Mouse (Mus musculus) hindbrain, embryonic 15.5 days (tissue): ENCODE results near the gene Limch1. TPM values are rescaled to one million over a fixed set of nuclear protein-coding genes. Genes with fewer than 3 reads are reported as not detected.
A peak's percentile ranks its signal among the peaks of the same experiment; 100 is the strongest.

Experiments used
- ATAC-seq: fragments of 200-750 bp; cut with Nextera tagmentation; 2 replicates; pipeline ENCODE4 v1.8.0; 2017; ENCODE audit warnings: low read depth, moderate number of reproducible peaks, moderate TSS enrichment; ENCODE audit not compliant: low FRiP score
- H3K27ac ChIP-seq: fragments of 300-500 bp; sonication (generic); replicated peaks from 2 replicates; pipeline ENCODE4 v1.5.1; 2015; ENCODE audit warnings: mild to moderate bottlenecking, inconsistent platforms
- H3K27me3 ChIP-seq: fragments of 300-500 bp; sonication (generic); 2 replicates; pipeline ENCODE4 v1.6.1; 2015; ENCODE audit warnings: control low read depth, inconsistent platforms
- H3K36me3 ChIP-seq: fragments of 300-500 bp; sonication (generic); 2 replicates; pipeline ENCODE4 v1.6.1; 2015; ENCODE audit warnings: control low read depth, inconsistent platforms
- H3K4me1 ChIP-seq: fragments of 300-500 bp; sonication (generic); replicated peaks from 2 replicates; pipeline ENCODE4 v1.6.1; 2015; ENCODE audit warnings: control low read depth, inconsistent platforms
- H3K4me2 ChIP-seq: fragments of 300-500 bp; sonication (generic); 2 replicates; pipeline ENCODE4 v1.6.1; 2015; ENCODE audit warnings: moderate library complexity, mild to moderate bottlenecking, inconsistent platforms
- H3K4me3 ChIP-seq: fragments of 300-500 bp; sonication (generic); 2 replicates; pipeline ENCODE4 v1.5.1; 2015; ENCODE audit warnings: mild to moderate bottlenecking, inconsistent platforms
- H3K9ac ChIP-seq: fragments of 300-500 bp; sonication (generic); 2 replicates; pipeline ENCODE4 v1.6.1; 2015; ENCODE audit warnings: inconsistent platforms
- H3K9me3 ChIP-seq: fragments of 300-500 bp; sonication (generic); 2 replicates; pipeline ENCODE4 v1.6.1; 2016; ENCODE audit warnings: control low read depth, inconsistent platforms
- WGBS: fragments of 180-500 bp; shearing (Covaris S2); methylation state at CpG from one replicate; pipeline ENCODE4 v1.1.7; 2015; 5-methylcytosine and 5-hydroxymethylcytosine counted together
- polyA plus RNA-seq: library from polyadenylated mRNA; unstranded; fragments of >200 nt; fragmentation: Nextera tagmentation; extraction: Ambion mirVana; gene quantifications from 2 replicates; pipeline ENCODE4 v1.2.1, GENCODE M21; 2015

Limch1 gene
- polyA plus RNA-seq, 1 experiment from 2014 or later, result 49.3 TPM

DNA sequence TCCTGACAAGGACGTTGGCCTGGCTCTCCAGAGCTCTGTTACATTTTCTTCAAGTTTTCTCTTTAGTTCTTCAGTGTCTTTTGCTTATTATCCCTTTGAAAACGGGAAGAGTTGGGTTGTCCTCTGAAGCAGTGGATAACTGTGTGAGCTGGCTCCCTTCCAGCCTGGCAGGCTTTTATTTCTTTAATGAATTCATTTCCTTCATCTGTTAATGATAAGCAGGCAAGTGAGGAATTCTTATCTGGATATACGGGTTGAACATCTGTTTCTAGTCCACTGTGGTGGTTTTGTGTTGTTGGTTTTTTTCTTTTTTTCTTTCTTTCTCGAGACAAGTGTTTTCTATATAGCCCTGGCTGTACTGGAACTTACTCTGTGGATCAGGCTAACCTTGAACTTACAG, 22.4 kb downstream of the Limch1 start:
- no peaks in the 10 kb centered on the region for H3K36me3 ChIP-seq
- H3K27me3 ChIP-seq, result no peaks in the 10 kb centered on the region
- H3K27ac ChIP-seq, result no peak overlapping the region
- 33% methylated on average over 4 of the region's 4 CpGs for WGBS
- no peak for ATAC-seq
- H3K4me2 ChIP-seq, result no peak overlapping the region
- no peaks in the 10 kb centered on the region for H3K9me3 ChIP-seq
- H3K4me1 ChIP-seq, result peaks cover 13% of the 10 kb centered on the region; the same call in 1 of the 2 replicates
- H3K9ac ChIP-seq, result no peak overlapping the region
- no peak overlapping the region for H3K4me3 ChIP-seq

DNA sequence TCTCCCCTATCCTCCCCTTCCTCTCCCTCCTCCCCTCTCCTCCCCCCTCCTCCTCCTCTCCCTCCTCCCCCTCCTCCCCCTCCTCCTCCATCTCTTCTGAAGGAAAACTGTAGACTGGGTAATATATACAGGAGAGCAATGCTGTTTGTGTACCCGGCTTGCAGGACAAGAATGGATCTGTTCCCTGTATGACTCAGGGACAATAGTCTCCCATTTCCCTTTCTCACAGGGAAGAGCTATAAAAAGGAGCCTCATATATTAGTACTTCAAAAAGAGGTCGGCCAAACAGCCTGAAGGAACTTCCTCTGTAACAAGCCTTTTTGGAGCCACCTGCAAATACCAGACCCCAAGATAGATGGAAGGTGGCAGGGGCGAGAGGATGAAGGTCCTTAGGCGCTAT, 23.4 kb downstream of the Limch1 start:
- no peaks in the 10 kb centered on the region for H3K27me3 ChIP-seq
- no peak overlapping the region for H3K9ac ChIP-seq
- H3K4me2 ChIP-seq, result no peak overlapping the region
- no peaks in the 10 kb centered on the region for H3K9me3 ChIP-seq
- H3K4me3 ChIP-seq, result no peak overlapping the region
- peaks cover 13% of the 10 kb centered on the region; the same call in 1 of the 2 replicates for H3K4me1 ChIP-seq
- H3K36me3 ChIP-seq, result no peaks in the 10 kb centered on the region
- 61% methylated on average over 4 of the region's 4 CpGs for WGBS
- H3K27ac ChIP-seq, result no peak overlapping the region
- ATAC-seq, result no peak

DNA sequence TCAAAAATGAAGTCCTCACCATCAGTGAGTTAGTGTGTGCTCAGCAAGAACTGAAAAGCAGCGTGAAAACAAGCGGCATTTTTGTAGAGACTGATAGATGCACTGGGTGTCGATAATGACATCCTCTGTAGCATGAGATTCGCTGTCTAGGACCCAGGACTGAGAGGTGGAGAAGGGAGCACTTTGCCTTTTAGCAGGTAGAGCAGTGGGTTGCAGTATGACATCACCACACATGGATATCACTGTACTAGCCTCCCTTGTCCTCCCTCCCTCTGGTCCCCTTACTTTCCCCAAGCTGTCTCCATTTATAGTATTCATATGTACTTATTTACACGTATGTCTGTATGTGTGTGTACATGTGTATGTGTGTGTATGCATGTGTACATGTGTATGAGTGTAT, 23.9 kb downstream of the Limch1 start:
- H3K4me3 ChIP-seq, result no peak overlapping the region

DNA sequence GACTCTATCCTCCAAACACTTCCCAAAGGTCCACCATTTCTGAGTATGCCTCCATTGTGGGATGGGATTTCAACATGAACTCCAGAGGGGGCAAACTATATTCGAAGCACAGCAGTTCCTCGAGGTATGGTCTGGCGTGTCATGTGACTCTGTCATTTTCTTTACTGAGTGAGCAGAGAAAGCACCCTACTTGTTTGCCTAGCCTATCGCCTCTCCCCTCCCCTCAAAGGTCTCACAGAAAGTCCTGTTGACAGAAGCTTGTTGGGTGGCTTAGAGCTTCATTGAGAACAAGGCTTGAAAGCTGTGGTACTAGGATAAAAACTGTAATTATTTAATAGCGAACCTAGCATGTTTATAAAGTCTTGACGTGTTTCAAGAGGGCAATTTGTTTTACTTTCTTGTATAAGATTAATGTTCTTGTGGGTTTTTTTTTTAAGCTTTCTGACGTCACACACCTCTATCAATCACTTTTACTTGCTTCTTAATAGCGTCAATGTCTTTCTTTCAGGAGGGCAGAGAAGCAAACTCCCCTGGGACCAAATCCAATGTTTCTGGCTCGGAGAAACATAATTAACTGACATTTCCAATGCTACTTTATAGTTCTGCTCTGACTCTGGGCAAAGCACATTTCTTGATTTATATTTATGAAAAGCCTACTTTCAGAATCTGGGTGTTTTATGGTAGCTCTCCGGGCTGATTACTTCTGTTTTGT, 32.5 kb downstream of the Limch1 start:
- 66% methylated on average over 10 of the region's 10 CpGs for WGBS
- Histone ChIP-seq H3K9ac (no peak overlapping the region), H3K9me3 (no peaks in the 10 kb centered on the region), H3K4me3 (no peak overlapping the region), H3K27me3 (no peaks in the 10 kb centered on the region), H3K4me2 (no peak overlapping the region), H3K27ac (no peak overlapping the region), H3K36me3 (no peaks in the 10 kb centered on the region), H3K4me1 (no peaks in the 10 kb centered on the region)
- ATAC-seq, result no peak

More for the DNA sequence above, 23.9 kb downstream of the Limch1 start:
- Histone ChIP-seq H3K36me3 (no peaks in the 10 kb centered on the region), H3K4me2 (no peak overlapping the region), H3K4me1 (peaks cover 13% of the 10 kb centered on the region; the same call in 1 of the 2 replicates), H3K9me3 (no peaks in the 10 kb centered on the region), H3K9ac (no peak overlapping the region), H3K27ac (no peak overlapping the region), H3K27me3 (no peaks in the 10 kb centered on the region)
- ATAC-seq, result peak; percentile 52
- WGBS, result 84% methylated on average over 5 of the region's 5 CpGs

DNA sequence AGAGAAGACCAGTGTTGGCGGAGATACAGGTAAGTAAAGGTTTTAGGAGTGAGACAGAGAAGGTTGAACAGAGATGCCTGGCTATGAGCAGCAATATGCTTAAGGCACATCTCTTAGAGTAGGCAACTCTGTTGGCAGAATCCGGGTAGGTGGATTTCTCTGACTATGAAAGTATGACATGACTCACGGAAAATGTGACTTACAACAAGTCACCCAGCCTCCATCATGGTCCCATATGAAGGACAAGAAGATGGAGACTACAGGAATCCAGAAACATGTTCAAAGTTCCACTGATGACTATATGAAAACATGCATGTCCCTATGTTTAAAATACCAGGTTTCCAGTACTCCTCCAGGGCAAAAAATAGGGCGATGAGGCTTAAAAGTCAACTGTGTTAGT, 34.7 kb downstream of the Limch1 start:
- no peak overlapping the region for H3K4me2 ChIP-seq
- no peak overlapping the region for H3K9ac ChIP-seq
- no peaks in the 10 kb centered on the region for H3K4me1 ChIP-seq
- no peaks in the 10 kb centered on the region for H3K9me3 ChIP-seq
- 95% methylated on average over 4 of the region's 4 CpGs for WGBS
- no peaks in the 10 kb centered on the region for H3K36me3 ChIP-seq
- ATAC-seq, result no peak
- no peak overlapping the region for H3K27ac ChIP-seq
- no peaks in the 10 kb centered on the region for H3K27me3 ChIP-seq
- no peak overlapping the region for H3K4me3 ChIP-seq

DNA sequence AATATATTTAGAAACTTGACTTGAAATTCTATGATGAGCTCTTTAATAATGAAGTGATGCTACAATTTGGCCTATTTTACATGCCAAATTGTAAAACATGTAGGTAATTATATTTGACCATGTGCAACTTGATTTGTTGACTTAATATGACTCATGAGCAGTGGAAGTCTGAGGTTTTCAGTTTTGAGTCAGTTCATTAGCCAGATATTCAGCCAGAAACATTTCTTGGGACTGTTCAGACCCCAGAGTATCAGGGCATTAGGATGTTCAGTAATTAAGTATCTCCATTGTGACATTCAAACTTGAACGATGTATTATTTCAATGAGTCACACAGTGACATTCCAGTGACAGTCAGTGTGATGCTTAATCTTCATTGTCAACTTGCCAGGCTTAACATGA, 35.9 kb downstream of the Limch1 start:
- 86% methylated on average over 1 of the region's 1 CpGs for WGBS
- no peaks in the 10 kb centered on the region for H3K36me3 ChIP-seq
- H3K4me1 ChIP-seq, result no peaks in the 10 kb centered on the region
- H3K9ac ChIP-seq, result no peak overlapping the region
- ATAC-seq, result no peak
- H3K9me3 ChIP-seq, result no peaks in the 10 kb centered on the region
- no peak overlapping the region for H3K4me2 ChIP-seq
- H3K27ac ChIP-seq, result no peak overlapping the region
- no peaks in the 10 kb centered on the region for H3K27me3 ChIP-seq
- H3K4me3 ChIP-seq, result no peak overlapping the region

DNA sequence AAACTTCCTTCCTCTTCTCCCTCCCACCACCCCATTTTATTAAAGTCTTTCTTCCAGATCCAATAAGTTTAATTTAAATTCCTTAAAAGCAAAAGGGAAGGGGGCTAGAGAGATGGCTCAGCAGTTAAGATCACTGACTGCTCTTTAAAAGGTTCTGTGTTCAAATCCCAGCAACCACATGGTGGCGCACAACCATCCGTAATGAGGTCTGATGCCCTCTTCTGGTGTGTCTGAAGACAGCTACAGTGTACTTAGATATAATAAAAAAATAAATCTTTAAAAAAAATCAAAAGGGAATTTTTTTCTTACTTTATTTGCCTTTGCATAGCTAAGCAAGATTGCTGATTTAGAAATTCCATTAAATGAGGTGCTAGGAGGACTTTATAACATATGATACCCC, 37.2 kb downstream of the Limch1 start:
- 93% methylated on average over 2 of the region's 2 CpGs for WGBS

DNA sequence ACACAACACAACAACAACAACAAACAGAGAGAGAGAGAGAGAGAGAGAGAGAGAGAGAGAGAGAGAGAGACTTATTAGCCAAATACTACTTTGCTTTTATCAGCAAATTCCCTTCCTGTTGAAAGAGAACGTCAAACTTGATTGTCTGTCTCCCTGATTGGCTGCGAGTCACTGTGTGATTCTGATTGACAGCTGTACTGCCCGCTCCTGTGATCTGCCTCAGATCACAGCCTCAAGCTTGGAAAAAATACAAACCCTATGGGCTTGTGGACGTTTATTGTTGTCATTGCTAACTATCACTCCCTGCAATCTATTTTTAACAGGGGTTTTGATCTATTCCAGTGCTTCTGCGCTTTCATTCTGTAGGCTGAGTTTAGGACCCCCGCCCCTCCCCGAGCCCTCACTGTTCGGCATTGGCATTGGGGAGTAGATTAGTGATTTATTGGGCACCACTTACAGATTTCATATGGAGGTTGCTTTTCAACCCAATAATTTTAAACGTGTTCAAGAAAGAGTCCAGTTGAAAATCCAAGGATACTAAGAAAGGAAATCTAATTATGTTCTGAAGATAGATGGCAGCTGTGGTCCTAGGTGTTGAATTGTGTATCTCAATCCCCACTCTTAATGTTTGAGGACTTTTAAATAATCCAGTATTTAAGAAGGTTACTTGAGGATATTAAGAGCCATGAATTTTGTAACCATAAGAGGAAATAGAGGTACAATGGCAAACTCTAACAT, 39.2 kb downstream of the Limch1 start:
- 77% methylated on average over 9 of the region's 9 CpGs for WGBS
- Histone ChIP-seq H3K36me3 (no peaks in the 10 kb centered on the region), H3K9ac (no peak overlapping the region), H3K4me2 (no peak overlapping the region), H3K27me3 (no peaks in the 10 kb centered on the region), H3K27ac (no peak overlapping the region), H3K4me3 (no peak overlapping the region), H3K4me1 (no peaks in the 10 kb centered on the region), H3K9me3 (no peaks in the 10 kb centered on the region)
- no peak for ATAC-seq

More for the DNA sequence above, 37.2 kb downstream of the Limch1 start:
- ATAC-seq, result no peak
- Histone ChIP-seq H3K27me3 (no peaks in the 10 kb centered on the region), H3K9me3 (no peaks in the 10 kb centered on the region), H3K4me3 (no peak overlapping the region), H3K4me1 (no peaks in the 10 kb centered on the region), H3K4me2 (no peak overlapping the region), H3K36me3 (no peaks in the 10 kb centered on the region), H3K9ac (no peak overlapping the region), H3K27ac (no peak overlapping the region)

DNA sequence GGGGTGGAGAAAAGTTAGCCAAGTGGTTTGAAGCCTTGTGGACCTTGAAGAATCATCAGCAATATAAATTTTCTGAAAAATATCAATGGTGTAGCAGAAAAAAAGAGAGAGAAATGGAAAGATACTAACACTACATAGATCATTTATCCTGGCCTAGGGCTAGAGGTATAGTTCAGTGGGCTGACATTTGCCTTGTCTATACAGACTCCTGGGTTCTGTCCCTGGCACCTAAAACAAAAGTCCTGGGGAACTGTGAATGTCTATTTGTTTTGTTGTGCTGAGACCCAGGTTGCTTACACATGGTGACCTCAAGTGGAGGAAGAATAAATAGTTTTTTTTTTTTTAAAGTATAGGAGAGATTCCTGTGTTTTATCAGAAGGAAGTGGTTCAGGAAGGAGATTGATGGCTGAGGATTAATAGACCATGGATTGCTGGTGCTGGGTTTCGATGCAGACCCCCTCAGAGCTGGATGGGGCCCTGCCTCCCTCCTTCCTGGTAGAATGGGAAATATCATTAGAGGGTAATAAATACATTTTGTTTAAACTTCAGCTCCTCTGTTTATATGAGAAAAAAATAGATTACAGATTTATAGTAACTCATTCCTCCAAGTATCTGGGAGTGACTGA, 40.5 kb downstream of the Limch1 start:
- H3K4me1 ChIP-seq, result no peaks in the 10 kb centered on the region; the same call in 1 of the 2 replicates
- H3K4me3 ChIP-seq, result no peak overlapping the region
- H3K27ac ChIP-seq, result no peak overlapping the region
- H3K9me3 ChIP-seq, result no peaks in the 10 kb centered on the region
- no peaks in the 10 kb centered on the region for H3K36me3 ChIP-seq
- H3K9ac ChIP-seq, result no peak overlapping the region
- 55% methylated on average over 1 of the region's 1 CpGs for WGBS
- no peak overlapping the region for H3K4me2 ChIP-seq
- H3K27me3 ChIP-seq, result no peaks in the 10 kb centered on the region
- ATAC-seq, result no peak

DNA sequence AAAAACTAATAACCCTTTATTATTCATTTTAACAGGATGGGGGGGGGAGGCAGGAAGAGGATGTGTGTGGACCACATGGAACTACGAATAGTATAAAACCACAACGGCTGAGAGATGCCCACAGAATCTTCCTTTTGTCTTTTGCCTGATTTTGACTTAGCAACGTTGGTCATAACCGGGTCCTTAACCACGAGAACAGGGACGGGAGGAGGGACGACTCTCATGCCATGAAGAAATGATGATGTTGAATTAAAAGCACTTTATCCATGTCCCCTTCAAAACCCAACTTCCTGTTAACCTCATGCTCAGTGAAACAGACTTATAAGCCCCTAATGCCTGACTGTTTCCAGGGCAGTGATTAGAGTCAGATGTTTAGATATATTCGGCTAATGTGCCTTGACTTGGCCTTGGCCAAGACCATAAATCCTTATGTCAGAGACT, 41.0 kb downstream of the Limch1 start:
- no peaks in the 10 kb centered on the region for H3K36me3 ChIP-seq
- WGBS, result 86% methylated on average over 8 of the region's 8 CpGs
- no peaks in the 10 kb centered on the region for H3K27me3 ChIP-seq
- no peak overlapping the region for H3K9ac ChIP-seq
- no peak overlapping the region for H3K4me3 ChIP-seq
- H3K27ac ChIP-seq, result no peak overlapping the region
- H3K4me2 ChIP-seq, result no peak overlapping the region
- no peaks in the 10 kb centered on the region; the same call in 1 of the 2 replicates for H3K4me1 ChIP-seq
- ATAC-seq, result no peak
- no peaks in the 10 kb centered on the region for H3K9me3 ChIP-seq

DNA sequence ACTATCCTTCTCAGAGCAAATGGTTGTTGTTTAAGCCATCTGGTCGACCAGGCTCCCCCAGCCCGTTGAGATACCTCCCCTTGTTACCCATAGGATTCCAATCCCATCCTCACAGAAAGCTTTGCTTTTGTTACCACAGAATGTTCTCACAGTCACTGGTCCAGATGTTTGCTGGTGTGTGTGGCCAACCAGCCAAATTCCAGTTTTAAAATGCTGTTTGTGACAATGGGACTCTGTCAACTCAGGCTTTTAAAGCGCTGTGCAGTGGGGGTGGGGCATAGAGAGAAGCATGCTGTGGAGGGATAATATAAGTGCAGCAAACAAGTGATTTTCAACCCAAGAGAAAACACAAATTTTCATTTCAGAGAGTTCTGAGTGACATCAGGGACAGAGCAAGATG, 43.4 kb downstream of the Limch1 start:
- no peak for ATAC-seq
- no peak overlapping the region for H3K4me2 ChIP-seq
- no peaks in the 10 kb centered on the region for H3K36me3 ChIP-seq
- no peak overlapping the region for H3K9ac ChIP-seq
- H3K4me3 ChIP-seq, result no peak overlapping the region
- WGBS, result 86% methylated on average over 3 of the region's 3 CpGs
- H3K4me1 ChIP-seq, result no peaks in the 10 kb centered on the region; the same call in 1 of the 2 replicates
- no peaks in the 10 kb centered on the region for H3K27me3 ChIP-seq
- H3K9me3 ChIP-seq, result no peaks in the 10 kb centered on the region
- no peak overlapping the region for H3K27ac ChIP-seq

DNA sequence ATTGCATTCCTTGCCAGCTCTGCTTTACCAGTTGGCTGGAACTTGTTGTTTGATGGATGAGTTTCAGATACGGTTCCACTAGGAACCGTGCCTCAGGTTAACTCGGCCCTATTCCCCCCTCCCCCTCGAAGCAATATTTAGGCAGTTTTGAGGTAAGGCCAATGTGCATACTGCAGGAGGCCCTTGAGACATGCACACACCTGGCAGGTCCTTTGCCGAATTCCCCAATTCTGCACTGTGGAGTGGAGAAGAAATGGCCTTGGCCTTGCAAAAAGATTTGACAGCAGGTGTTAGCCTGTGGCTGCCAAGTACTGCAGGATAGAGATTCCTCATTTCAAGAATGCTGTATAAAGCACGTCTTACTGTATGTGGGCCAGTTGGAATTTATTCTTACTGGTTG, 45.5 kb downstream of the Limch1 start:
- Histone ChIP-seq H3K27me3 (no peaks in the 10 kb centered on the region), H3K4me2 (no peak overlapping the region), H3K4me3 (no peak overlapping the region), H3K9ac (no peak overlapping the region), H3K4me1 (no peaks in the 10 kb centered on the region; the same call in 1 of the 2 replicates), H3K36me3 (no peaks in the 10 kb centered on the region), H3K9me3 (no peaks in the 10 kb centered on the region), H3K27ac (no peak overlapping the region)
- 60% methylated on average over 6 of the region's 6 CpGs for WGBS
- peak; percentile 38; the same call in 1 of the 2 replicates for ATAC-seq
